Mouse (Mus musculus): ENCODE measurements around the gene Cdkn2aip.
A peak's percentile ranks its signal among the peaks of the same experiment; 100 is the strongest.

Cdkn2aip gene

DNA sequence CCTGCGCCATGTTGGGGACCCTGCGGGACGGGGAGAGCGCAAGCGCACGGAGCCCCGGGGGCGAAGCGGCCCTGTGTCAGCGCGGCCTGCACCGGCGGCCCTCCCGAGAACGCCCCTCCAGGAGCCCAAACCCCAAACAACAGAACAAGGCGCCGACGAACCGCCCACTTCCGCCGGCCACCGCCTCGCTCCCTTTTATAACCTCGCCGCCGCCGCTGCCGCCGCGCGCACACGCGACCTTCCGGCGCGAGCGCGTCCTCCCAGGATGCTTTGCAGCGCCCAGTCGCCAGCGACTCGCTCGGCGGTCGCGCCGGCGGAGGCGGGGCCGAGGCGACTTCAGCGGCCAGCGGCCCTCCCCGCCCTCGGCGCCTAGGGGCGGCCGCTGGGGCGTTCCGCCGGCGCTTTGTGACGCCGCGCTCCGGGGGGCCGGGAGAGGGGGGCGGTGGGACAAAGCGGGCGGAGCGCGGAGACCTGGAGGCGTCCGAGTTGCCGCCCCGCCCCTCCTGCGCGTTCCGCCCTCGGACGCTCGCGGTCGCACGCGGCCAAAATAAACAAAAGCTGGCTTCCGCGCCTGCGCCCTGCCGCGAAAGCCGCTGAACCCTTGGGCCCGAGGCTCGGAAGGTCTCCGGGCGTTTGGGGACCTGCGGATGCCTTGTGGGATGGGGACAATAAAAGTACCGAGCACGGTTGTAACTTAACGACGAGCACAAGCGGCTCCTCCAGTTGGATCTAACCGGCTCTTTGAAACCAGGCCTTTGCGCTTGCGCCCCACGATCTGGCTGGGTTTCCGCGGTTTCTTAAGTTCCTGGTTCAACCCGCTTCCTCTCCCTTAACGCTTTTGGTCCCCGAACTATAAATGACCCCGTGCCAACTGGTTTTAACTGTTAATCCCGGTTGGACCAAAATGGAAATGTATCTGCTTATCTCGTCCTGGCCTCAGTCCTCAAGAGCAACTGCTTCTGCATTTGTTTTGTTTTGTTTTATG lies at the start of gene Cdkn2aip:
Cdkn2aip (minus strand) TSS at position 172 of the 985 bp plus-strand sequence.
- DNase-seq, result peak; percentile 97

DNA sequence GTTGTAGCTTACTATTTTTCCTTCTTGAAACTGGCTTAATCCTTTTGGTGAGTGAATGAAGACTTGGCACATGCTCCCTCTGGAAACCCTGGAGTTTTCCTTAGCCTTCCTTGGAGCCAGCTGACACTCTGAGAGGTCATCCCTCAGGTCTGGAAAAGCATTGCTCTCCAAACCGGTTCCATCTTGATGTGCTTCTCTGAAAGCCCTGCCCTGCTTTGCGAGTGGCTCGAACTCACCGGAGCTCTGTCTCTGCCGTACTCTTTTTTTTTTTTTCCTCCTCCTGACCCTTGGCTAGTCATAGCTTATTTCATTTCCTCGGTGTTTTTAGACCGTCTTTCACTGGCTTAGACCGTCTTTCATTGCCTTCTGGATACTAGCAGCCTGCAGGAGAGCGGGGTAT lies 49.5 kb upstream of the Cdkn2aip start:
- DNase-seq, result no peak

DNA sequence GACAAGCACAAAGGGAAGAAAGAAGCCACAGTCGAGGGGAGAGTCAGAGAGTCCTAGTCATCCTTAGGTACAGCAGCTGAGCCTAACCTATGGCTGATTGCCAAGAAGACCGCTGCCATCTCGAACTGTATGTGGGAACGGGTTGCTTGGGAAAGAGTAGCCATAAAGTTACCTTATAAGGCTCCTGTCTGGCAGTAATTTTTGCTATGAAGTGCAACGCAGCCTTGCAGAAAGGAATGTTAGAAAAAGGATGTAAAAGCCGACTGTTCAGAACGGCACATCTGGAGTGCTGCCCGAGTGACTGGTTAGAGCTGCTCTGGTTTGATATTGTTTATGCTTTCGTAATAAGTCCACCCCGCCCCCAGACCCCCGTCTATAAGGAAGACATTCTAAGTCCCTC lies 47.0 kb upstream of the Cdkn2aip start:
- peak; percentile 38 for DNase-seq

DNA sequence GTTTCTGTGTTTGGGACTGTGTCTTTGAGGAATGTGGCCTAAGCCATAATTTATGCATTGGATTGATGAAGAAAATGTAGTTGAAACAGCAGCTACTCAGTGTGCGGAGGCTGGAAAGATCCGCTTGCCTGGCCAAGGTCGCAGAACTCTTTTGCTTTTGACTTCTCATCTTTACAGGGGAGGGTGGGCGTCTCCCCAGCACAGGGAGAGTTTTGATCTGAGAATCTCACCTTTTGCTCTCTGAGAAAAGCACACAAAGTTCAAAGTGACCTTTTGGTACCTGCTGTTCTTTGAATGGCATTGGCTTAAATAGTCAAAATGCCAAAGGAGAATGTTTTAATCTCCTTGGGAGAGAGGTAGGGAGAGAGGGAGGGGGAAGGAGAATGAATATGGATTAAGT lies 46.5 kb upstream of the Cdkn2aip start:
- peak; percentile 47 for DNase-seq

DNA sequence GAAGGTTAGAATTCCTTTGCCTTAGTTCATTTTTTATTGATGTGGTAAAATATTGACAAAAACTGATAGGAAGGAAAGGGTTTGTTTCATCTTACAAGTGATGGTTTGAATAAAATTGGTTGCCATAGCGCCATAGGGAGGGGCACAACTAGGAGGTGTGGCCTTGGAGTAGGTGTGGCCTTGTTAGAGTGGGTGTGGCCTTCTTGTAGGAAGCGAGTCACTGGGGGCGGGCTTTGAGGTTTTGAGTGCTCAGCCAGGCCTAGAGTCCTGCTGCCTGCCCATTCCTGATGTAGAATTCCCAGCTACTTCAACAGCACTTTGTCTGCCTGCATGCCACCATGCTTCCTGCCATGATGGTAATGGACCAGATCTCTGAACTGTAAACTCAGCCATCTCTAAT lies 39.4 kb upstream of the Cdkn2aip start:
- no peak for DNase-seq

DNA sequence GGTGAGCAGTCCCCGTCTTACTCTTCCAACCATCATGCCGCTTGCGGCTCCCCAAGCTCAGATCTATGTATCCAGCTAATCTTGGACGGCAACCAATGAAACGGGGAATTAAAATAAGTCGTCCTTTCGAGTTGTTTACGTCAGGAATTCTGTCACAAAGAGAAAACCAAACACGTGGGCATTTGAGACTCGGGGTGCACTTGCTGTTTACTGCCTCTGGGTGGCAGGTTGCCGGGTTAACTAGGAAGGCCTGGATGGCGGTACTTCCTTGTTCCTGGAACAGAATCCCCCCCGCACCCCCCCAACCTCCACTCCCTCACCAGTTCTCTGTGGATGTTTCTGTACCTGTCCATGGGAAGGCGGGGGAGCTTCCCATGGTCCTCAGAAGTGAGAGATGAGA lies 36.4 kb upstream of the Cdkn2aip start:
- DNase-seq, result no peak

DNA sequence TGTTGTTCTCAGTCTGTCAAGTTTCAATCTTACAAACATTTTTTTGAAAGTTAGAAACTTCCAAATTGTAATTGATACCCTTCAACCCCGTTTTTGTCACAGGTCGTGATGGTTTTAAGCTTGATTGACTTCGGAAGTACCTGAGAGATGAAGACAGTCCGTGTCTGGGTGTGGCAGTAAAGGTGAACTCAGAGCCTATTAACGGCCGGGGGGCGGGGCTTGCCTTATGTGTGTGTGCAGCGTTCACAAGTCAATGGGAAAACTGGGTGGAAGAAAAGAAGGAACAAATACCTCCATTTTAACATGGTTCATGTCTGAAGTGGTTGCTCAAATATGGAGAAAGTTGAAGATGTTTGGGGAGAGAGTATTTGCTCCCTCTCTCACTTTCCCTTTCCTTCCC lies 35.8 kb upstream of the Cdkn2aip start:
- DNase-seq, result no peak

DNA sequence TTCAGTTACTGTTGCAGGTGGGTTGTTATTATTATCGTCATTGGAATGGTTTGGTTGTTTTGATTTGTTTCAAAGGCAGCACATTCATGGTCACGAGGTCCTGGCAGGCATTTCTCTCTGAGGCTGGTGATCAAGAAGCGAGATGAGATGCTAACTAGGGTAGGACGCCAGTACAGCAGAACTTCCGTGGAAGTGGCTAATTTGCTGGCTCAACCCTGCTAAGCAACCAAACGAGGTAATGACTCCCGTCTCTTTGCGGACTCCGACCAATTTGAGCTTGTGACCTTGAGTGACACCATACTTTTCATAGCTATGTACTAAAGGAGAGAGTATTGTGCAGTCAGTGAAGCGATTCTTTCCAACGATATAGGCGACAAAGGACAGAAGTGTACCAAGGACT lies 32.6 kb upstream of the Cdkn2aip start:
- peak; percentile 55 for DNase-seq

DNA sequence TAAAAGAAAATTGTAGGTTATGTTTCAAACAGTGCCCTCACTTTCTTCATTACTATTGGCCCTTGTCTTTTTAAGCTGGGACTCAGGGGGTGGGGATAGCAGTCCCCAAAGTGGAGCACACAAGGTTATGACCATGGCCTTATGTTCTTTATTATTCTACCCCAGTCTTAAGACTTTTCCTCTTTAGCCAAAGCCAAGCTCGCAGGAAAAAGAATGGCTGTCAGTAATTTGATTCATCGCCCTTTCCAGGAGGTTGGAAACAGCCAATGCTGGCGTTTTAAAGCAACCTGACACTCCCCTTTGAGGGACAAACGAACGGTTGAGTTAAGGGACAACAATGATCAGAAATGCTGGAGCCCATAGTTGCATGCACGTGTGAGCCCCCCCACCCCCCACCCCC lies 32.1 kb upstream of the Cdkn2aip start:
- DNase-seq, result no peak

DNA sequence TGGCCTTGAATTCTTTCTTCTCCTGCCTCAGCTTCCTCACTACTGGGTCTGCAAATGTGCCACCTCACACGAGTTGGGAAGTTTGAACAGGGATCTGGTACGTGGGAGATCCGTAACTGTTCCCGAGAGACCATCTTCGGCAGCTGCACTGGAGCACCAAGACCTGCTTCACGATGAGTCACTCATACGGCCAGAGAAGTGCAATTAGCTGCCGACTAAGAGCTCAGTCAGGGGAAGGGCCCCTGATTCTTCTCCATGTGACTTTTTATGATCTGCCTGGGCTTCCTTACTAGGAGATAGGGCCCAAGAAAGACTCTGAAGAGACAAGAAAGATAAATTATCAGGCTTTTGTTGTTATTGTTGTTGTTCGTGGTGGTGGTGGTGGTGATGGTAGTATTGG lies 31.1 kb upstream of the Cdkn2aip start:
- no peak for DNase-seq

DNA sequence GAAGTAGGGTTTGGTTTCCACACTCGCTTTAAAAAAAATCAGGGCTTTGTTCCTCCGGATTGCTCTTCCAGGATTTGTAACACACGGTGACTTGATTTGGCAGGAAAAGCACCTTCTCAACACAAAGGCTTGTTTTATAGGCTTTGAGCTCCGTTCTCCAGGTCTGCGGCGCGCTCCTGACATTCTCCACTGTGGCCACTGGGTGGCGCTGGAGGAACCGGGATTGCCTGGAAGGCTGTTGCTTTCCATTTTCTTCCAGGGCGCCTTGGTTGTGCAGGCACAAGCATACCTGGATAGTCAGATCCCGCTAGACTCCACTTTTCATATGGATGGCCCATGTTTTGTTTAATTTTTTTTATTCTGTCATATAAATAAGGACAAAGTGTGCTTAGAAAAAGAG lies 29.7 kb upstream of the Cdkn2aip start:
- peak; percentile 92 for DNase-seq

DNA sequence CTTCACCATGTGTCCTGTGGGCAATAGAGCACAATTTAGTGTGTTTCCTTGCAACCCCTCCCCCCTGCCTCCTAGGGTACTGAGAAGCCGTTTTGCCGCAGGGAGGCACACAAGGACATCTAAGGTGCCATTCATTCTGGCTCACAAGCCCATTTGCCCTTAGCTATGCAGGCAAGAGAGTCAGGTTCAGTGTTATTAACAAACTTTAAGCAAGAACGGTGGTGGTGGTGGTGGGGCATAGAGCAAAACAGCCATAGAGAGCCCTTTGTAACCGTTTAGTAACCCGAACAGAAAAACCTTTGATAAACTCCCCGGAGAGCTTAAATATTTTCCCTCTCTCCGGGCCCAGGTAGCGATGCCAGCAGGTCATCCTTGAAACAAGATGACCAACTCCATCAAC lies 29.3 kb upstream of the Cdkn2aip start:
- DNase-seq, result no peak

DNA sequence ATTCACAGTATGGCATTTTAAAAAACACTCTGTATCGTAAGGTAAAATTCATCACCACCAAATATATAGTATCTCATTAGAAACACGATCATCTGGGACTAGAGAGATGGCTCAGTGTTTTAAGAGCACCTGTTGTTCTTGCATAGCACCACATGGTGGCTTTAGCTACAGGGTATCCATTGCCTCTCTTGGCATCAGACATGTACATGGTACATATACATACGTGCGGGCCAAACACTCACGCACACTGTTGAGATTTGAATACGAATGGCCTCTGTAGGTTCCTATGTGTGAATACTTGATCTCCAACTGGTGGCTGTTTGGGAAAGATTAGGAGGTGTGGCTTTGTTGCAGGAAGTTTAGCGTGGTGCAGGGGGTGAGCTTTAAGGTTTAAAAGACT lies 28.6 kb upstream of the Cdkn2aip start:
- DNase-seq, result no peak

DNA sequence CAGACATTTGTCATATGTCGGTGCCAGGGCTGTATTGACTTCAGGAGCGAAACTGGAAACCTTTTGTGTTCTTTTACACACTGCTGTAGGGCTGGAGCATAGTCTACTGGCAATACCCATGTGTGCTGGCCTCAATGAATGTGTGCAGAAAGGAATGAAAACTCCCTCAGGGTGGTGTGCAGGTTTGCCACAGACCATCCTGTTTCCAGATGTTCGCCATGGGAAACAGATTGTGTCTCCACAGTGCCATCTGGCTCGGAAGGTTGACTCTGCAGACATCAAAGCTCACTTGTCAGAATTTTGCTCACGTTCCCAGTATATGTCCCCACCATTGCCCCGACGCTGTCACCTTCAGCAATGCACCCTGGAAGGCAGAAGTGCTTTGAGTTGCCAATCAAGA lies 23.4 kb upstream of the Cdkn2aip start:
- no peak for DNase-seq

DNA sequence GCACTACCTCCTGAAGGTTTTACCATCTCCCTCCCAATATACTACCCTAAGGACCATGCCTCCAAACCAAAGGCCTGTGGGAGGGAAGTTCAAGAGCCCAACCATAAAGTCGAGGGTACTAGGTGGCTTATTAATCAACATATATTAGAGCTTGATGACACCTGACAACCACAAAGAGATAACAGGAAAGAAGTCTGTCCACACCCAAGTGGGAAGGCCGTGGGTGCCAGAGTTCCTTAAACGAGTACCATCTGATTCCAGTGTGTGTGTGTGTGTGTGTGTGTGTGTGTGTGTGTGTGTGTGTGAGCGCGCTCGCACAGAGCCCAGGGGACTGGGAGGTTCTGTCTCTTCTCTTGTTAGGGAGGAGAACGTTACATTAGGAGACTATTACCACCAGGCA lies 15.6 kb upstream of the Cdkn2aip start:
- DNase-seq, result no peak

DNA sequence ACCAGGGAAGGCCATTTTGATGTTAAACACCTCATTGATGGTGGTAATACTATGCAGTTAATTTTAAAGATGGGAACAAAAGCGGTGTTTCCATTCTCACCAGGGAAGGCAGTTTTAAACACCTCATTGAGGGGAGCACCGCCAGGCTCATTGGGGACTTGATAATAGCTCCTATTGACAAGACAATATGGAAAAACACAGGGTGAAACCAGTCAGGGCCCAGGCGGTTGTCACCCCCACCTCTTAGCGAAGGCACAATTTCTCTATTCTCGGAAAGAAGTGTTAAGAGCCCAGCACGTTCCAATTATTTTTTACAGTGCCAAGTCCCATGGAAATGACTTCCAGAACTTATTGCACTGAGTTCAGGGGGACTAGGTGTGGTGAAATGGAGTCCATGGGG lies 13.2 kb upstream of the Cdkn2aip start:
- no peak for DNase-seq

DNA sequence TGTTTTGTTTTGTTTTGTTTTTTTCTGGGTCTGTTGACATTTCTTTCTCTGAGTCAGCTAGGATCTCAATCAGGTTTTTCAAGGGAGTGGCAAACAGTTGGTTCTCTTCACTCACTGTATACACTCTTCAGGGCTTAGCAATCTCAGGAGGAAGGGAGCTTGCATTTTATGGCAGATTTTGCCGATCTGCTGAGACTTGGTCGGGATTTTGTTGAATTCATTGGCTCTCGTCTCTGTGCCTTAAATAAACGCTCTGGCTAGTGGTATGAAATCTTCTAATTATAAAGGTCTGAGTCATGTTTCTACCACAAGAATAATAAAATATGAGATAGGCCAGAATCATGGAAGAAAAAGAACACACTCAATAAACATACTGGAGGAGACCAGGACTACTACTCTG lies 7.9 kb upstream of the Cdkn2aip start:
- DNase-seq, result no peak

DNA sequence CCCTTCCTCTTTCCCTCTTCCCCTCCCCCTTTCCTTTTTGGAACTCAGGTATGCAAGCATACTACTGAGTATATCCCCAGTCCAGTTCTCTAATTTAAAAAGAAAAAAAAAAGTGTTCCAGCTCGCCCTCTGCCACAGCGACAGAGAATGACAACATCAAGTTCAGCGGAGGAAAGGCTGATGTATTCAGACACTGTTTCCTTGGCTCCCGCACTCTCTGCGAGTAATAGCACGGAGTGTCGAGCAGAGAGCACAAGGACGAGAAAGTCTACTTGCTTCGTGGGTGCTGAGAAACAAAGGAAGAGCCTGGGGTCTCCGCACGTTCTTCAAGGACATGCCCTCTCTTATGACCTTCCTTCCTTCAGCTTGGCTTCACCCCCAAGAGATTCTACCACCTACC lies 4.9 kb upstream of the Cdkn2aip start:
- DNase-seq, result no peak

DNA sequence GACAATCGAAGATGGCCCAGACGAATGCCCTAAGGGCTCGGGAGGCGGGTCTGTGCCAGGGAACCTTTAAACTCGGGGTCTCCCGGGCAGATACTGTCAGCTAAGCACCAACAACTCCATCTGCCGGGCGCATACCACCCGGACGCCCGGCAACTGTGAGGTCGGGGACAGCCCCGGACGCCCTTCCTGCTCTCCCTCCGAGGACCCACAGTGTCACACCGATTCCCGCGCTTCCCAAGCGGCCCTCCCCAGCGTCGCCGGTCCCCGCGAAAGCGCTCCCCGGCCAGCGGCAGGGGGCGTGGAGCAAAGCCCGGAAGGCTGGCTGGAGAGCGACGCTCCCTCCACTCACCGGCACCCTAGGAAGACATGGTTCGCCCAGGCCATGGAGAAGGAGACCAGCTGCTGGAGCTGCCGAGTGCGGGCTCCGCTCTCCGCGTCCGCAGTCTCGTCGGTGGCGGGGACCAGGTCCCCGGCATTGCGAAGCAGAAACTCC lies 515 bp downstream of the Cdkn2aip start:
- DNase-seq, result no peak

DNA sequence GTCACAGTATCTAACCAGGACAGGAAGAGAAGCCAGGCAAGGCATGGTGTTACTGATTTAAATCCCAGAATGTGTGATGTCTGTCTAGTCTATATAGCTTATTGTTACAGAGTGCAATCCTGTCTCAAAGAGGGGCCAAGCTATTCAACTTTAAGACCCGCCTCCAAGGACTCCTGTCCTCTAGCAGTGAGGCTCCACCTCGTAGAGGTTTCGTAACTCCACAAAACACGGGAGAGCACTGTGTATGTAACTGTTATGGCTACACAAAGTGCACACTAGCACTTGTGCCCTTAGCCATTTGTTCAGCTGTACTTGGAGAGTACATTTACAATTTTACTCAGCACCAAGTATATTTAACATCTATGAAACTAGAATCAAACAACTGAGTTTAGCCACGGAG lies 5.6 kb downstream of the Cdkn2aip start:
- no peak for DNase-seq

DNA sequence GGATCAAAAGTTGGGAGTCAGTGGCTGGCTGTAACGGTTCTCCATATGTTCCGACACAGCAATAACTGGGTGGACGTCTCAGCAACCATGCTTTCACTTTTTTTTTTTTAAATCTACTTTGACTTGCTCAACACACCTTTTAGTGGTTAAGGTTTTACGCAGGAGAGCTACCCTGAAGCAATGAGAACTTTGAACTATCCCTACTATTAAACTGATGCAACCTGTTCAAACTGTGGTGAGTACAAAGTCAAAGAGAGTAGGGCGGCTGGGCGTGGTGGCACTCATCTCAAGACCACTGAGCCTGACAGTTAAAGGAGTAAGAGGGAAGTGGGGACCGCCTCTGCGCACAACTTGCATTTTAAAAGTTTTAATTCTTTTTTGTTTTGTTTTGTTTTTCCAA lies 7.0 kb downstream of the Cdkn2aip start:
- peak; percentile 40 for DNase-seq

DNA sequence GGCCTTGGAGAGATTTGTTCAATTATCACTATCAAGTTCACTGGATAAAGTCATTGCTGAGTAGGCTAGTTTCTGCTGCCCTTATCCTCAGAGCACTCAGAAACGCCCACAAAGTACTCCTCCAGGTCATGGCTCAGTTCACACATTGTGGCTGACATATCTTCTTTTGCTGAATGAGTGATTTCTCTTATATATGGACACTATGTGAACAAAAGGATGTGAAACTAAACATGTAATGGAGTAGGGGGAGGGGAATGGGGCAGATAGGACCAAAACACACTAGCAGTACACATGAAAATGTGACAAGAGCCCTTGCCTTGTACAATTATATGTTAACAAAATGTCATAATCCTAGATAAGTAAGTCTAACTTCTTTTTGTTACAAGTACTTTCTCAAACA lies 11.4 kb downstream of the Cdkn2aip start:
- DNase-seq, result no peak

DNA sequence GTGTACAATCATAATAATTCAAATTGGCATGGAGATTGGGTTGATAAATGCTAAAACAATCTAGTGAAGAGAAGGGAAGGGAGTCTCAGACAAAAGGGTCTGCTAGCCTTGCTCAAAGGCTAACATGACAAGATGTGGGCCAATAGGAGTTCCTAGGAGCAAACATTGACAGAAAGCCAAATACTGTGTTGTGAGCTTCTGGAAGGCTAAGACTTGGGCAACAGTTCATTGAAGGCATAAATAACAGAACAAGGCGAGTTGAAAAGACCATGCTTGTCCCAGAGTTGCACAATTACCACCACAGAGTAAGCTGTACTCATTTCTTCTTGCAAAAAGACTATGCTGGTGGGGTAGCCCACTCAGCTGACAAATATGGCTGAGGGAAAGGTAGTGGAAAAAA lies 16.0 kb downstream of the Cdkn2aip start:
- no peak for DNase-seq

DNA sequence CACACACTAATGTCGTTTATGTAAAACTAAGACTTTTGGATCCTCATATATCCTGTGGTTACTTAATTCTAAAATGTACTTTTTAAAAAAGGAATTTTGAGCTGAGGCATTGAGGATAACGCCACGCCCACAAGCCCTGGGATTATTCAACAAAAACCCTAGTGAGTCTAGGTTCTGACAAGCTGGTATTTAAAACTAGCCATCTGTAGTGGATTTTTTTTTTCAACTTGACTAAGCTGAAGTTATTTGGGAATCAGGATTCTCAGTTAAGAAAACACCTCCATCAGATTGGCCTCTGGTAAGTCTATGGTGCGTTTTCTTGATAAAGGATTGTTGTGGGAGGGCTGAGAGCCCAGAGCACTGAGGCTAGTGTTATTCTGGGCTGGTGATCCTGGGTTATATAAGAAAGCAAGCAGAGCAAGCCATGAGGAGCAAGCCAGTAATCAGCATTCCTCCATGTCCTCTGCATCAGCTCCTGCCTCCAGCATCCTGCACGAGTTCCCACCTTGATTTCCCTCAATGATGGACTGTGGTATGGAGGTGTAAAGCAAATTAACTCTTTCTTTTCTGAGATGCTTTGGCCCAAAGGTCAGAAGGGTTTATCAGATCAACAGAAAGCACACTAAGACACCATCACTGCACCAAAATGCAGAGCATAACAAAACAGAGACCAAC lies 18.2 kb downstream of the Cdkn2aip start:
- no peak for DNase-seq

Measured in kidney, adult 18-20 months (tissue).